Comparison of ENCODE assay signal across 8 mouse cellular contexts in the genomic region with DNA sequence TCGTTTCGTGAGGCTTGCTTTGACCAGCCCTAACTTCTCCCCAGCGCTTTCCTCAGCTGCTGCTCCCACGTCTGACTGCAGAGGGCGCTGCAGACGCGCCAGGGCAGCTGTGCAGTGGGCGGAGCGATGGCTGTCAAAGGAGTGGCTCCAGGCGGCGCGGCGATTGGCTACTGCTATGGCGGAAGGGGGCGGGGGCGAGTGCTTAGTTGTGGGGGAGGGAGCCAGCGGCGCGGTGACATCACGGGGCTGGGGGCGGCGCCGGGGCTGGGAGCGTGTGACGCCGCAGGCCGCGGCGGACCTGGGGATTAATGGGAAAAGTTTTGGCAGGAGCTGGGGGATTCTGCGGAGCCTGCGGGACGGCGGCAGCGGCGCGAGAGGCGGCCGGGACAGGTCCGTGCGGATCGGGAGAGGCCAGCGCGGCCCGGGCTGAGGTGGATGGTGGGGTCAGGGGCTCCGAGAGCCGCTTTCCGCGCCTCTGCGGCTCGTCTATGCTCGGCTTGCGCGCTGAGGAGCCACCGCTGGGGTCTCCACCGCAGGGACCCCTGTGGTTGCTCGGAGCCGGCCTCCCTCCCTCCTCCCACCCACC. TPM values are rescaled to one million over a fixed set of nuclear protein-coding genes. Genes with fewer than 3 reads are reported as not detected.
DNase-seq lines count a peak whose midpoint lies in the region; ATAC-seq and TF ChIP-seq lines count a peak whose summit lies in the region.

Ppard (plus strand) TSS at position 226 of the 586 bp plus-strand sequence.

- peak; percentile 83 for ATAC-seq in embryonic facial prominence, embryonic 13.5 days (ENCODE audit: insufficient number of reproducible peaks, insufficient read depth, low FRiP score, low TSS enrichment, low read depth)
- ATAC-seq in limb, embryonic 13.5 days (ENCODE audit: low FRiP score, low read depth): peak; percentile 95
- ATAC-seq in midbrain, embryonic 16.5 days: peak; percentile 91

- no peaks in the 10 kb centered on the region; the same call in none of the 2 replicates for H3K79me2 ChIP-seq in heart, adult 2 months (replicated peaks; ENCODE audit: control insufficient read depth, insufficient read depth, low read length)

- H3K4me3 ChIP-seq in embryonic facial prominence, embryonic 13.5 days: peak within 1 kb of the TSS; percentile 85
- peak within 1 kb of the TSS; percentile 87 for H3K4me3 ChIP-seq in heart, adult 2 months
- H3K4me3 ChIP-seq in limb, embryonic 13.5 days: peak within 1 kb of the TSS; percentile 81
- H3K4me3 ChIP-seq in midbrain, embryonic 16.5 days (ENCODE audit: low read depth, low read length): peak within 1 kb of the TSS; percentile 78

- TF ChIP-seq CTCF in heart, adult 2 months (IDR thresholded peaks at IDR 0.05): peak; percentile 81

- under 1% methylated on average over 57 of the region's 57 CpGs for whole genome bisulfite sequencing in embryonic facial prominence, embryonic 13.5 days
- under 1% methylated on average over 55 of the region's 57 CpGs for WGBS in heart, adult 2 months
- WGBS in limb, embryonic 13.5 days: under 1% methylated on average over 50 of the region's 57 CpGs
- WGBS in midbrain, embryonic 16.5 days: under 1% methylated on average over 53 of the region's 57 CpGs

- no peaks in the 10 kb centered on the region for H3K27me3 ChIP-seq in embryonic facial prominence, embryonic 13.5 days
- H3K27me3 ChIP-seq in heart, adult 2 months (ENCODE audit: control insufficient read depth, insufficient read depth, low read length): no peaks in the 10 kb centered on the region
- H3K27me3 ChIP-seq in limb, embryonic 13.5 days: no peaks in the 10 kb centered on the region
- H3K27me3 ChIP-seq in midbrain, embryonic 16.5 days (ENCODE audit: control insufficient read depth, insufficient read depth, low read depth, low read length): no peaks in the 10 kb centered on the region

- peaks cover 16% of the 10 kb centered on the region for H3K36me3 ChIP-seq in embryonic facial prominence, embryonic 13.5 days
- H3K36me3 ChIP-seq in heart, adult 2 months (ENCODE audit: control insufficient read depth, insufficient read depth, low read length): no peaks in the 10 kb centered on the region
- peaks cover 24% of the 10 kb centered on the region for H3K36me3 ChIP-seq in limb, embryonic 13.5 days
- no peaks in the 10 kb centered on the region for H3K36me3 ChIP-seq in midbrain, embryonic 16.5 days (ENCODE audit: control insufficient read depth, insufficient read depth, low read length)

- peak; percentile 91 for TF ChIP-seq EP300 in heart, adult 2 months (IDR thresholded peaks at IDR 0.05; ENCODE audit: insufficient read depth, low read depth, low read length)

- peak within 1 kb of the TSS; percentile 89 for H3K27ac ChIP-seq in embryonic facial prominence, embryonic 13.5 days
- H3K27ac ChIP-seq in heart, adult 2 months: peak within 1 kb of the TSS; percentile 94
- peak within 1 kb of the TSS; percentile 91 for H3K27ac ChIP-seq in limb, embryonic 13.5 days
- peak within 1 kb of the TSS; percentile 43; the same call in 1 of the 2 replicates for H3K27ac ChIP-seq in midbrain, embryonic 16.5 days (ENCODE audit: low read length)

- DNase-seq in 3134 (ENCODE audit: extremely low read depth, insufficient read length, low spot score): peak; percentile 96
- peak; percentile 99 for DNase-seq in adrenal gland, postnatal 36 days
- peak; percentile 97 to 98 for DNase-seq in heart, adult 2 months
- peak; percentile 95 to 97 for DNase-seq in kidney, adult 8-10 months
- DNase-seq in spleen, postnatal 10 days (ENCODE audit: low spot score in 2 of 2): peak; percentile 97 to 99

- peak; percentile 83 for TF ChIP-seq POLR2A in heart, adult 2 months (IDR thresholded peaks at IDR 0.05; ENCODE audit: insufficient read depth, low read depth, low read length)

- peak within 1 kb of the TSS; percentile 81 for H3K4me2 ChIP-seq in embryonic facial prominence, embryonic 13.5 days
- H3K4me2 ChIP-seq in limb, embryonic 13.5 days (replicated peaks): peak within 1 kb of the TSS; percentile 77
- H3K4me2 ChIP-seq in midbrain, embryonic 16.5 days (ENCODE audit: low read length): peak within 1 kb of the TSS; percentile 85

- intact Hi-C loops in heart, adult 2 months (cut with DNase I): loop anchor here (1.0 kb wide), 1 partner anchor 76 kb away; no protein-coding TSS in a partner anchor

- H3K9me3 ChIP-seq in embryonic facial prominence, embryonic 13.5 days: no peaks in the 10 kb centered on the region
- no peaks in the 10 kb centered on the region for H3K9me3 ChIP-seq in limb, embryonic 13.5 days
- no peaks in the 10 kb centered on the region for H3K9me3 ChIP-seq in midbrain, embryonic 16.5 days (replicated peaks; ENCODE audit: control insufficient read depth, low read length, poor library complexity, severe bottlenecking)

- peak within 1 kb of the TSS; percentile 95 for H3K9ac ChIP-seq in embryonic facial prominence, embryonic 13.5 days
- H3K9ac ChIP-seq in heart, adult 2 months (ENCODE audit: low read depth, low read length): peak within 1 kb of the TSS; percentile 97
- H3K9ac ChIP-seq in limb, embryonic 13.5 days: peak within 1 kb of the TSS; percentile 97
- peak within 1 kb of the TSS; percentile 81 for H3K9ac ChIP-seq in midbrain, embryonic 16.5 days (ENCODE audit: low read depth, low read length)

- peaks cover 41% of the 10 kb centered on the region for H3K4me1 ChIP-seq in embryonic facial prominence, embryonic 13.5 days
- peaks cover 20% of the 10 kb centered on the region for H3K4me1 ChIP-seq in heart, adult 2 months (ENCODE audit: control insufficient read depth, insufficient read depth, low read length)
- peaks cover 42% of the 10 kb centered on the region for H3K4me1 ChIP-seq in limb, embryonic 13.5 days
- H3K4me1 ChIP-seq in midbrain, embryonic 16.5 days (ENCODE audit: control insufficient read depth, insufficient read depth, low read length): peaks cover 9% of the 10 kb centered on the region; the same call in 1 of the 2 replicates

RNA-seq across cellular contexts. Expression of gene Ppard, which starts in this region (rescaled TPM):
- 10 to 100 TPM; 40.1 to 66.6 TPM for total RNA-seq in adrenal gland, postnatal 36 days (2021)
- polyA plus RNA-seq in embryonic facial prominence, embryonic 13.5 days (2015; fragmentation: Nextera tagmentation; extraction: Ambion mirVana): 3.2 and 3.3 TPM in 2 replicates
- total RNA-seq in heart, adult 2 months (2021): 10 to 100 TPM; 31.5 to 35.9 TPM
- polyA plus RNA-seq in heart, adult 2 months (2012; rRNA removed): 31.2 and 33.0 TPM in 2 replicates
- polyA plus RNA-seq in limb, embryonic 13.5 days (2015; fragmentation: Nextera tagmentation; extraction: Ambion mirVana): 3.0 and 3.4 TPM in 2 replicates
- polyA plus RNA-seq in midbrain, embryonic 16.5 days (2015; fragmentation: Nextera tagmentation; extraction: Ambion mirVana): 1.2 and 1.6 TPM in 2 replicates

Comparison
In these comparisons a context has a peak if more than half of its experiments do, and no peak if none do; other contexts are left out.
1. Peak in every context shown above with its lines: DNase-seq, ATAC-seq, H3K4me3 ChIP-seq and H3K27ac ChIP-seq.
2. H3K27ac ChIP-seq: peak in every context shown above with its lines; median percentile 94 in heart, adult 2 months; 91 in limb, embryonic 13.5 days; 89 in embryonic facial prominence, embryonic 13.5 days; 43 in midbrain, embryonic 16.5 days.